Mouse (Mus musculus) neural tube, embryonic 14.5 days (tissue): ENCODE measurements around the gene Alg9. TPM values are rescaled to one million over a fixed set of nuclear protein-coding genes. Genes with fewer than 3 reads are reported as not detected.
A peak's percentile ranks its signal among the peaks of the same experiment; 100 is the strongest.

Experiments
- ATAC-seq: fragments of 200-750 bp; cut with Nextera tagmentation; 2 replicates; pipeline ENCODE4 v1.8.0; 2017; ENCODE audit warnings: low read depth, mild to moderate bottlenecking, moderate TSS enrichment, moderate library complexity
- H3K27ac ChIP-seq: fragments of 300-500 bp; sonication (generic); 2 replicates; pipeline ENCODE4 v1.5.1; 2014; ENCODE audit warnings: low read depth, mild to moderate bottlenecking, control low read depth, low read length, moderate library complexity, mixed read lengths
- H3K27me3 ChIP-seq: fragments of 300-500 bp; sonication (generic); 2 replicates; pipeline ENCODE4 v1.6.1; 2014; ENCODE audit warnings: low read length; ENCODE audit not compliant: control insufficient read depth, insufficient read depth
- H3K36me3 ChIP-seq: fragments of 300-500 bp; sonication (generic); 2 replicates; pipeline ENCODE4 v1.6.1; 2014; ENCODE audit warnings: low read length, mixed read lengths; ENCODE audit not compliant: control insufficient read depth, insufficient read depth
- H3K4me1 ChIP-seq: fragments of 300-500 bp; sonication (generic); 2 replicates; pipeline ENCODE4 v1.6.1; 2014; ENCODE audit warnings: low read length; ENCODE audit not compliant: control insufficient read depth, insufficient read depth
- H3K4me2 ChIP-seq: fragments of 300-500 bp; sonication (generic); 2 replicates; pipeline ENCODE4 v1.6.1; 2014; ENCODE audit warnings: mild to moderate bottlenecking, low read depth, low read length, control low read depth
- H3K4me3 ChIP-seq: fragments of 300-500 bp; sonication (generic); 2 replicates; pipeline ENCODE4 v1.5.1; 2014; ENCODE audit warnings: low read depth, low read length, control low read depth, mixed read lengths
- H3K9ac ChIP-seq: fragments of 300-500 bp; sonication (generic); replicated peaks from 2 replicates; pipeline ENCODE4 v1.6.1; 2014; ENCODE audit warnings: low read depth, mild to moderate bottlenecking, control low read depth, low read length, mixed read lengths
- H3K9me3 ChIP-seq: fragments of 300-500 bp; sonication (generic); 2 replicates; pipeline ENCODE4 v1.6.1; 2016; ENCODE audit warnings: low read length; ENCODE audit not compliant: control insufficient read depth
- WGBS: fragments of 180-500 bp; shearing (Covaris S2); extraction: QIAGEN DNeasy Blood & Tissue Kit; methylation state at CpG from one replicate; pipeline ENCODE4 v1.1.7; 2014; 5-methylcytosine and 5-hydroxymethylcytosine counted together
- polyA plus RNA-seq: library from polyadenylated mRNA; unstranded; fragments of >200 nt; fragmentation: Nextera tagmentation; extraction: Ambion mirVana; gene quantifications from 2 replicates; pipeline ENCODE4 v1.2.1, GENCODE M21; 2014

The Alg9 gene
- polyA plus RNA-seq, result 59.8 and 60.3 TPM in 2 replicates

- Histone ChIP-seq H3K36me3 (no peaks in the 10 kb centered on the region), H3K27me3 (no peaks in the 10 kb centered on the region), H3K9me3 (no peaks in the 10 kb centered on the region), H3K4me2 (peak within 1 kb of the TSS; percentile 70), H3K4me1 (peaks cover 11% of the 10 kb centered on the region; the same call in 1 of the 2 replicates), H3K9ac (peak within 1 kb of the TSS; percentile 62), H3K4me3 (peak within 1 kb of the TSS; percentile 48), H3K27ac (peak within 1 kb of the TSS; percentile 66)
- ATAC-seq, result peak; percentile 80
- WGBS, result under 1% methylated on average over 47 of the region's 51 CpGs
Measured at GRCm38 (mm10) chr9:50774991-50775612, at the start of gene Alg9, which contains the start of gene 1110032A03Rik. Gene Alg9 (plus strand): TSS chr9:50775019. Gene 1110032A03Rik (minus strand): TSS chr9:50775520.

GRCm38 (mm10) chr9:50725921-50726590 is 48.8 kb upstream of the Alg9 start:
- Histone ChIP-seq H3K4me3 (peak overlapping the region; percentile 59), H3K4me2 (peak overlapping the region; percentile 74), H3K36me3 (no peaks in the 10 kb centered on the region), H3K27ac (peak overlapping the region; percentile 74), H3K9ac (peak overlapping the region; percentile 74), H3K9me3 (no peaks in the 10 kb centered on the region), H3K27me3 (no peaks in the 10 kb centered on the region), H3K4me1 (peaks cover 25% of the 10 kb centered on the region; the same call in 1 of the 2 replicates)
- ATAC-seq, result no peak
- 32% methylated on average over 8 of the region's 8 CpGs for WGBS

- Histone ChIP-seq H3K27me3 (no peaks in the 10 kb centered on the region), H3K4me3 (peak overlapping the region; percentile 59), H3K36me3 (no peaks in the 10 kb centered on the region), H3K4me2 (peak overlapping the region; percentile 74), H3K4me1 (peaks cover 21% of the 10 kb centered on the region; the same call in 1 of the 2 replicates), H3K9me3 (no peaks in the 10 kb centered on the region), H3K27ac (peak overlapping the region; percentile 72), H3K9ac (peak overlapping the region; percentile 74)
- 2% methylated on average over 29 of the region's 30 CpGs for WGBS
- ATAC-seq, result peak; percentile 19
Measured at GRCm38 (mm10) chr9:50727171-50727924, 47.5 kb upstream of the Alg9 start.

- Histone ChIP-seq H3K36me3 (no peaks in the 10 kb centered on the region), H3K27me3 (no peaks in the 10 kb centered on the region), H3K9me3 (no peaks in the 10 kb centered on the region), H3K4me2 (peak overlapping the region; percentile 74), H3K27ac (peak overlapping the region; percentile 72), H3K4me3 (peak overlapping the region; percentile 59), H3K4me1 (peaks cover 21% of the 10 kb centered on the region; the same call in 1 of the 2 replicates), H3K9ac (peak overlapping the region; percentile 74)
- WGBS, result under 1% methylated on average over 42 of the region's 45 CpGs
- peak; percentile 97 for ATAC-seq
Measured at GRCm38 (mm10) chr9:50727925-50728651, 46.7 kb upstream of the Alg9 start.

- peaks cover 15% of the 10 kb centered on the region; the same call in 1 of the 2 replicates for H3K4me1 ChIP-seq
- no peak overlapping the region for H3K9ac ChIP-seq
- WGBS, result 68% methylated on average over 4 of the region's 4 CpGs
- H3K9me3 ChIP-seq, result no peaks in the 10 kb centered on the region
- no peaks in the 10 kb centered on the region for H3K36me3 ChIP-seq
- H3K27me3 ChIP-seq, result no peaks in the 10 kb centered on the region
- H3K27ac ChIP-seq, result no peak overlapping the region
- H3K4me2 ChIP-seq, result no peak overlapping the region
- no peak for ATAC-seq
- H3K4me3 ChIP-seq, result no peak overlapping the region
Measured at GRCm38 (mm10) chr9:50729600-50729999, 45.2 kb upstream of the Alg9 start.

GRCm38 (mm10) chr9:50732560-50732959 is 42.3 kb upstream of the Alg9 start:
- no peaks in the 10 kb centered on the region for H3K36me3 ChIP-seq
- WGBS, result 1% methylated on average over 4 of the region's 4 CpGs

GRCm38 (mm10) chr9:50734989-50735388 is 39.8 kb upstream of the Alg9 start:
- Histone ChIP-seq H3K4me1 (0 out of 2 replicates have a peak, but pooled peaks cover 6% of the 10 kb centered on the region), H3K4me2 (peak overlapping the region; percentile 23; the same call in 1 of the 2 replicates), H3K4me3 (0 out of 2 replicates have a peak overlapping the region, but pooled peaks have one; percentile 9), H3K27ac (no peak overlapping the region), H3K9ac (no peak overlapping the region), H3K27me3 (no peaks in the 10 kb centered on the region), H3K36me3 (no peaks in the 10 kb centered on the region), H3K9me3 (no peaks in the 10 kb centered on the region)
- ATAC-seq, result no peak
- WGBS, result 2% methylated on average over 9 of the region's 9 CpGs

More at GRCm38 (mm10) chr9:50732560-50732959, 42.3 kb upstream of the Alg9 start:
- H3K27me3 ChIP-seq, result no peaks in the 10 kb centered on the region
- H3K27ac ChIP-seq, result no peak overlapping the region
- H3K9ac ChIP-seq, result no peak overlapping the region
- ATAC-seq, result no peak
- no peaks in the 10 kb centered on the region for H3K9me3 ChIP-seq
- H3K4me3 ChIP-seq, result no peak overlapping the region
- H3K4me2 ChIP-seq, result no peak overlapping the region
- no peaks in the 10 kb centered on the region for H3K4me1 ChIP-seq
